Mouse (Mus musculus): Measurements from ENCODE around the gene Etfb. TPM values are rescaled to one million over a fixed set of nuclear protein-coding genes. Genes with fewer than 3 reads are reported as not detected.

Gene Etfb
- polyA plus RNA-seq, 1 experiment, result 8.9 TPM

- TF ChIP-seq TAL1 (IDR thresholded peaks at IDR 0.05; ENCODE audit: low read length) (no peak), GATA1 (IDR thresholded peaks at IDR 0.05; ENCODE audit: low read length) (no peak)
Observed at GRCm38 (mm10) chr7:43423991-43424625, 19.8 kb upstream of the Etfb start.

GRCm38 (mm10) chr7:43427406-43427805 lies 16.5 kb upstream of the Etfb start, which contains the start of gene Lim2:
Gene Lim2 (plus strand): TSS chr7:43427670.
- TF ChIP-seq GATA1 (IDR thresholded peaks at IDR 0.05; ENCODE audit: low read length) (no peak), TAL1 (IDR thresholded peaks at IDR 0.05; ENCODE audit: low read length) (no peak)
- H3K9me3 ChIP-seq (ENCODE audit: control insufficient read depth, low read length), result no peaks in the 10 kb centered on the region
- no peaks in the 10 kb centered on the region for H3K36me3 ChIP-seq (ENCODE audit: control insufficient read depth)
- no peaks in the 10 kb centered on the region for H3K4me1 ChIP-seq (ENCODE audit: control insufficient read depth)
- no peaks in the 10 kb centered on the region for H3K27me3 ChIP-seq (ENCODE audit: control insufficient read depth)
- no peak within 1 kb of the TSS for H3K4me3 ChIP-seq (replicated peaks)

More at GRCm38 (mm10) chr7:43423991-43424625, 19.8 kb upstream of the Etfb start:
- H3K9me3 ChIP-seq (ENCODE audit: control insufficient read depth, low read length), result no peaks in the 10 kb centered on the region
- H3K4me3 ChIP-seq (replicated peaks), result no peak overlapping the region
- no peaks in the 10 kb centered on the region for H3K27me3 ChIP-seq (ENCODE audit: control insufficient read depth)
- no peaks in the 10 kb centered on the region for H3K4me1 ChIP-seq (ENCODE audit: control insufficient read depth)
- H3K36me3 ChIP-seq (ENCODE audit: control insufficient read depth), result no peaks in the 10 kb centered on the region

GRCm38 (mm10) chr7:43429500-43429899 lies 14.4 kb upstream of the Etfb start:
- H3K4me3 ChIP-seq (replicated peaks), result no peak overlapping the region
- H3K9me3 ChIP-seq (ENCODE audit: control insufficient read depth, low read length), result no peaks in the 10 kb centered on the region
- TF ChIP-seq GATA1 (IDR thresholded peaks at IDR 0.05; ENCODE audit: low read length) (no peak), TAL1 (IDR thresholded peaks at IDR 0.05; ENCODE audit: low read length) (no peak)
- no peaks in the 10 kb centered on the region for H3K27me3 ChIP-seq (ENCODE audit: control insufficient read depth)
- no peaks in the 10 kb centered on the region for H3K4me1 ChIP-seq (ENCODE audit: control insufficient read depth)
- no peaks in the 10 kb centered on the region for H3K36me3 ChIP-seq (ENCODE audit: control insufficient read depth)

GRCm38 (mm10) chr7:43432891-43433290 lies 11.0 kb upstream of the Etfb start:
- H3K4me3 ChIP-seq (replicated peaks), result no peak overlapping the region
- H3K27me3 ChIP-seq (ENCODE audit: control insufficient read depth), result no peaks in the 10 kb centered on the region
- no peaks in the 10 kb centered on the region for H3K36me3 ChIP-seq (ENCODE audit: control insufficient read depth)
- no peaks in the 10 kb centered on the region for H3K9me3 ChIP-seq (ENCODE audit: control insufficient read depth, low read length)
- no peak for TF ChIP-seq TAL1 (IDR thresholded peaks at IDR 0.05; ENCODE audit: low read length)
- TF ChIP-seq GATA1 (IDR thresholded peaks at IDR 0.05; ENCODE audit: low read length), result no peak
- H3K4me1 ChIP-seq (ENCODE audit: control insufficient read depth), result peaks cover 4% of the 10 kb centered on the region

GRCm38 (mm10) chr7:43434676-43435075 lies 9.2 kb upstream of the Etfb start:
- H3K4me3 ChIP-seq (replicated peaks), result no peak overlapping the region
- H3K4me1 ChIP-seq (ENCODE audit: control insufficient read depth), result peaks cover 4% of the 10 kb centered on the region
- H3K27me3 ChIP-seq (ENCODE audit: control insufficient read depth), result no peaks in the 10 kb centered on the region
- TF ChIP-seq GATA1 (IDR thresholded peaks at IDR 0.05; ENCODE audit: low read length) (no peak), TAL1 (IDR thresholded peaks at IDR 0.05; ENCODE audit: low read length) (no peak)
- no peaks in the 10 kb centered on the region for H3K9me3 ChIP-seq (ENCODE audit: control insufficient read depth, low read length)
- H3K36me3 ChIP-seq (ENCODE audit: control insufficient read depth), result no peaks in the 10 kb centered on the region

- no peak within 1 kb of the TSS for H3K4me3 ChIP-seq (replicated peaks)
- H3K36me3 ChIP-seq (ENCODE audit: control insufficient read depth), result no peaks in the 10 kb centered on the region
- no peaks in the 10 kb centered on the region for H3K27me3 ChIP-seq (ENCODE audit: control insufficient read depth)
Observed at GRCm38 (mm10) chr7:43436341-43437255, 7.3 kb upstream of the Etfb start, which contains the start of gene Nkg7. Gene Nkg7 (plus strand): TSS chr7:43437073.

GRCm38 (mm10) chr7:43438611-43439010 lies 5.3 kb upstream of the Etfb start:
- no peaks in the 10 kb centered on the region for H3K36me3 ChIP-seq (ENCODE audit: control insufficient read depth)
- H3K4me1 ChIP-seq (ENCODE audit: control insufficient read depth), result peaks cover 20% of the 10 kb centered on the region
- H3K9me3 ChIP-seq (ENCODE audit: control insufficient read depth, low read length), result no peaks in the 10 kb centered on the region
- TF ChIP-seq TAL1 (IDR thresholded peaks at IDR 0.05; ENCODE audit: low read length) (no peak), GATA1 (IDR thresholded peaks at IDR 0.05; ENCODE audit: low read length) (no peak)
- H3K27me3 ChIP-seq (ENCODE audit: control insufficient read depth), result no peaks in the 10 kb centered on the region
- no peak overlapping the region for H3K4me3 ChIP-seq (replicated peaks)

More at GRCm38 (mm10) chr7:43436341-43437255, 7.3 kb upstream of the Etfb start, which contains the start of gene Nkg7:
- Histone ChIP-seq H3K9me3 (ENCODE audit: control insufficient read depth, low read length) (no peaks in the 10 kb centered on the region), H3K4me1 (ENCODE audit: control insufficient read depth) (peaks cover 4% of the 10 kb centered on the region)
- TF ChIP-seq GATA1 (IDR thresholded peaks at IDR 0.05; ENCODE audit: low read length) (no peak), TAL1 (IDR thresholded peaks at IDR 0.05; ENCODE audit: low read length) (no peak)

GRCm38 (mm10) chr7:43440482-43440881 lies 3.4 kb upstream of the Etfb start, which contains the start of gene Cldnd2:
Gene Cldnd2 (plus strand): TSS chr7:43440782.
- Histone ChIP-seq H3K4me3 (replicated peaks) (no peak within 1 kb of the TSS), H3K9me3 (ENCODE audit: control insufficient read depth, low read length) (no peaks in the 10 kb centered on the region), H3K36me3 (ENCODE audit: control insufficient read depth) (no peaks in the 10 kb centered on the region), H3K27me3 (ENCODE audit: control insufficient read depth) (no peaks in the 10 kb centered on the region), H3K4me1 (ENCODE audit: control insufficient read depth) (peaks cover 31% of the 10 kb centered on the region)
- no peak for TF ChIP-seq GATA1 (IDR thresholded peaks at IDR 0.05; ENCODE audit: low read length)
- no peak for TF ChIP-seq TAL1 (IDR thresholded peaks at IDR 0.05; ENCODE audit: low read length)

GRCm38 (mm10) chr7:43441071-43441470 lies 2.8 kb upstream of the Etfb start:
- Histone ChIP-seq H3K36me3 (ENCODE audit: control insufficient read depth) (no peaks in the 10 kb centered on the region), H3K4me3 (replicated peaks) (no peak overlapping the region), H3K9me3 (ENCODE audit: control insufficient read depth, low read length) (no peaks in the 10 kb centered on the region), H3K27me3 (ENCODE audit: control insufficient read depth) (no peaks in the 10 kb centered on the region), H3K4me1 (ENCODE audit: control insufficient read depth) (peaks cover 34% of the 10 kb centered on the region)
- no peak for TF ChIP-seq TAL1 (IDR thresholded peaks at IDR 0.05; ENCODE audit: low read length)
- no peak for TF ChIP-seq GATA1 (IDR thresholded peaks at IDR 0.05; ENCODE audit: low read length)

Measured in erythroblast, embryonic 14.5 days (primary cell).